14 mouse cellular contexts compared by ENCODE assay signal in the genomic region with DNA sequence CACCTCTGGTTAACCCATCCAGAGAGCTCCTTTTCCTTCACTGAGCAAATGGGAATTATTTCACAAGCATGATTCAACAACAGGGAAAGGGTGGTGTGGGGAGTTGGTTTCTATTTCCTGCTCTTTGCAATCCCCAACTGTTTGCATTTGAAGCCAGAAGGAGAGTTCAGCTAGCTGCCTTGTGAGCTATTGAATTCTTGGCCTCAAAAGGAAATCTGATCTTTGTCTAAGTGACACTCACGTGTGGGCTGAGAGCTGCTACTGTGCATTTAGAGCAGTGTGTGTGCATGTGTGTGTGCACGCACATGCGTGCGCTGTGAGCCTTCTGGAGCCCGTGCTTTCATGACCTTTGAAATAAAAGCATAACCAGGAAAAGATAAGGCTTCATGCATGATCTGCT.
A peak's percentile ranks its signal among the peaks of the same experiment; 100 is the strongest.
DNase-seq lines count a peak whose midpoint lies in the region; ATAC-seq and TF ChIP-seq lines count a peak whose summit lies in the region.
"Had no signal": no experiment of that assay in that cellular context is flagged by ENCODE, and none has a peak within 500 bp of the region (broad histone marks: within the 10 kb centered on the region; RNA-seq: fewer than 3 reads in every experiment).

No protein-coding gene starts in this region.

- no peaks in the 10 kb centered on the region for H3K9me3 ChIP-seq in lung, embryonic 14.5 days (ENCODE audit: low read depth, low read length)
- H3K9me3 ChIP-seq: embryonic facial prominence, embryonic 15.5 days; limb, embryonic 15.5 days; midbrain, embryonic 12.5 days; neural tube, embryonic 13.5 days had no signal

- peak; percentile 18 for DNase-seq in kidney, adult 9 months
- no peak for DNase-seq in kidney, adult 18-20 months
- DNase-seq in NIH3T3 (ENCODE audit: low read depth) = peak; percentile 40
- peak; percentile 4 for DNase-seq in adipocyte (ENCODE audit: low spot score)
- peak; percentile 61 for DNase-seq in lung, embryonic 14.5 days
- no peak for DNase-seq in cerebellum, adult 18-20 months
- DNase-seq in cerebellum, postnatal 4 days (ENCODE audit: low spot score in 2 of 2) = no peak
- DNase-seq: adrenal gland, adult 2 months; cerebellum, adult 11-12 months; gastrocnemius, postnatal 14 days had no signal

- WGBS in lung, embryonic 14.5 days = 39% methylated on average over 5 of the region's 5 CpGs

- H3K27ac ChIP-seq in lung, embryonic 14.5 days (ENCODE audit: low read depth) = peak overlapping the region; percentile 75
- H3K27ac ChIP-seq: embryonic facial prominence, embryonic 15.5 days; limb, embryonic 15.5 days; midbrain, embryonic 12.5 days; neural tube, embryonic 13.5 days had no signal

- peaks cover 7% of the 10 kb centered on the region; the same call in 1 of the 2 replicates for H3K4me1 ChIP-seq in lung, embryonic 14.5 days (ENCODE audit: insufficient read depth)
- H3K4me1 ChIP-seq: embryonic facial prominence, embryonic 15.5 days; limb, embryonic 15.5 days; neural tube, embryonic 13.5 days had no signal

- H3K4me3 ChIP-seq in lung, embryonic 14.5 days (ENCODE audit: low read depth, low read length) = no peak overlapping the region
- H3K4me3 ChIP-seq: embryonic facial prominence, embryonic 15.5 days; limb, embryonic 15.5 days; midbrain, embryonic 12.5 days; neural tube, embryonic 13.5 days had no signal

- H3K4me2 ChIP-seq in lung, embryonic 14.5 days = no peak overlapping the region
- H3K4me2 ChIP-seq: embryonic facial prominence, embryonic 15.5 days; limb, embryonic 15.5 days; midbrain, embryonic 12.5 days; neural tube, embryonic 13.5 days had no signal

- no peak for TF ChIP-seq CTCF in lung, embryonic 14.5 days (IDR thresholded peaks at IDR 0.05; ENCODE audit: low read depth)

- no peak overlapping the region for H3K9ac ChIP-seq in lung, embryonic 14.5 days
- H3K9ac ChIP-seq: embryonic facial prominence, embryonic 15.5 days; limb, embryonic 15.5 days; midbrain, embryonic 12.5 days; neural tube, embryonic 13.5 days had no signal

- no peak for ATAC-seq in lung, embryonic 14.5 days (ENCODE audit: insufficient read depth)

- no peaks in the 10 kb centered on the region for H3K36me3 ChIP-seq in lung, embryonic 14.5 days (ENCODE audit: insufficient read depth)
- H3K36me3 ChIP-seq: embryonic facial prominence, embryonic 15.5 days; limb, embryonic 15.5 days; midbrain, embryonic 12.5 days; neural tube, embryonic 13.5 days had no signal

- no peaks in the 10 kb centered on the region for H3K27me3 ChIP-seq in lung, embryonic 14.5 days (ENCODE audit: insufficient read depth, low read length)
- H3K27me3 ChIP-seq: embryonic facial prominence, embryonic 15.5 days; limb, embryonic 15.5 days; midbrain, embryonic 12.5 days; neural tube, embryonic 13.5 days had no signal

Comparison
In these comparisons a context has a peak if more than half of its experiments do, and no peak if none do; other contexts are left out.
1. DNase-seq: peak in kidney, adult 9 months (single experiment), NIH3T3 (single experiment), adipocyte (single experiment) and lung, embryonic 14.5 days (single experiment); none in kidney, adult 18-20 months (single experiment), cerebellum, adult 18-20 months (0 of 2) and cerebellum, postnatal 4 days (0 of 2).